Mouse (Mus musculus) central nervous system, embryonic 11.5 days (tissue): ENCODE data around the gene Bcl6. TPM values are rescaled to one million over a fixed set of nuclear protein-coding genes. Genes with fewer than 3 reads are reported as not detected.

ENCODE experiments used
- polyA plus RNA-seq: library from polyadenylated mRNA; depleted of rRNA; stranded (reverse); fragments of >200 nt; gene quantifications from 2 replicates; pipeline ENCODE4 v1.2.3, GENCODE M21; 2012; rRNA removed

The Bcl6 gene
- polyA plus RNA-seq = 0.74 and 1.1 TPM in 2 replicates

GRCm38 (mm10) chr16:23988466-23989208 lies at the start of gene Bcl6, which contains the start of gene Gm37419:
Gene Bcl6 (minus strand): TSS chr16:23988852.
Gene Gm37419 (plus strand): TSS chr16:23988482.

GRCm38 (mm10) chr16:23932294-23932693 lies 56.4 kb downstream of the Bcl6 start, which contains the start of gene Rtp2:
Gene Rtp2 (minus strand): TSS chr16:23932394.

Other genes with a start within 250 kb of the Bcl6 start
- gene Sst, start 97.9 kb downstream of the Bcl6 start, polyA plus RNA-seq = 26.8 and 42.0 TPM in 2 replicates
- not detected in 2 replicates for gene Rtp2, start 56.5 kb downstream of the Bcl6 start, polyA plus RNA-seq
- gene Gm37419, start 370 bp downstream of the Bcl6 start, polyA plus RNA-seq = not detected in 2 replicates